Mouse (Mus musculus) left cerebral cortex, adult 18-20 months (tissue): ENCODE measurements around the gene Gfra1. TPM values are rescaled to one million over a fixed set of nuclear protein-coding genes. Genes with fewer than 3 reads are reported as not detected.
A peak's percentile ranks its signal among the peaks of the same experiment; 100 is the strongest.

Experiments
- DNase-seq, 2 experiments: peaks; one replicate each; pipeline ENCODE4 v3.0.0; 2021 to 2022; ENCODE audit warnings: low spot score in 2 of 2, mixed read lengths in 1 of 2
- long read RNA-seq, 2 experiments: library from polyadenylated mRNA; stranded (forward); transcript quantifications; one replicate each; pipeline ENCODE4 v2.0.0; 2021
- total RNA-seq, 2 experiments: library from RNA; stranded (reverse); gene quantifications; 2 replicates each; pipeline ENCODE4 v1.2.3; 2021

Gfra1 gene
- 10 to 100 TPM; 30.8 to 36.6 TPM for total RNA-seq
- long read RNA-seq, experiment 1, full-length matches to known transcripts = 1 of 7 reads
- long read RNA-seq, experiment 1, partial matches to known transcripts = 3 of 7 reads
- long read RNA-seq, experiment 1, other reads (novel, unspliced or antisense) = 3 of 7 reads
- long read RNA-seq, experiment 2, full-length matches to known transcripts = 2 of 4 reads
- long read RNA-seq, experiment 2, partial matches to known transcripts = 0 of 4 reads
- long read RNA-seq, experiment 2, other reads (novel, unspliced or antisense) = 2 of 4 reads

DNA sequence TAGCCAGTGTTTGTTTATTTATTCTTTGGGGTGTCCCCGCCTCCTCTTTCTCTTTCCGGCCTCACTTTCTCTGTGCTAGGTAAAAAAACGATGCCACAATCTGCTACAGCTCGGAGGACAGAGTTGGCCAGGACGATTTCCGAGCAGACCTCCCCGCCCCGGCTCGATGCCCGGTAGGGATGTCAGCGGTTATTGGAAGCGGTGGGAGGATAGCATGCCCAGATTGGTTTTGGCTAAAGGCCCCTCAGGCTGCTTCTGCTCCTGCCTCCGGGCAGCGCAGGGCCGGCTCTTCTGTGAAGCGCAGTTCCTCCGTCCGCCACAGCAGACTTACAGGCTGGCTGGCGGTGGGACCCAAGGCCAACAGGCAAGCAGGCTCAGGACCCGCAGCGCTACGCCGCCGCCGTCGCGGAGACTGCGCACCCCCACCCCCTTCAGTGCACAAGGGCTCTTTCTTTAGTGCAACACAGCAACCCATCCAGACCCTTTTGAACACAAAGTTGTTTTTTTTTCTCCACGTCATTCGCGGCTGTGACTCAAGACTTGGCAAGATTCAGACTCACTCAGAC is at the start of gene Gfra1:
TSS of gene Gfra1 (minus strand) at position 414 of the 566 bp plus-strand sequence.
- peak; percentile 26 to 49 for DNase-seq

DNA sequence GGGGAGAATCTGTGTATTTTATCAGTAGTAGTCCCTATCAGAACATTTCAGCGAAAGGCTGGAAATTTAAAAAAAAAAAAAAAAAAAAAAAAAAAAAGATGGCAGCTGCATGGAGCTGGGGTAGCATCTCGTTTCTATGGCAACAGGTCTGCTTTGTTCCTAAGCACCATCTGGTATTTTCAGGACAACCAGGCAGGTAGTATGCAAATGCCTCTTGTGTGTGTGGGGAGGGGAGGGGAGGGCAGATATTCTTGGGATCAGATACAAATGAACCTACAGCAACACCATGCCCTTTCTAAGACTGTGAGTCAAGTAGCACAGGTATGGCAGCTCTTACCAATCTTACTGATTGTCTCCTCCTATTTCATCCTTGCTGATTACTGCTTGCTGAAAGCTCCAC is 44.3 kb upstream of the Gfra1 start:
- no peak for DNase-seq

DNA sequence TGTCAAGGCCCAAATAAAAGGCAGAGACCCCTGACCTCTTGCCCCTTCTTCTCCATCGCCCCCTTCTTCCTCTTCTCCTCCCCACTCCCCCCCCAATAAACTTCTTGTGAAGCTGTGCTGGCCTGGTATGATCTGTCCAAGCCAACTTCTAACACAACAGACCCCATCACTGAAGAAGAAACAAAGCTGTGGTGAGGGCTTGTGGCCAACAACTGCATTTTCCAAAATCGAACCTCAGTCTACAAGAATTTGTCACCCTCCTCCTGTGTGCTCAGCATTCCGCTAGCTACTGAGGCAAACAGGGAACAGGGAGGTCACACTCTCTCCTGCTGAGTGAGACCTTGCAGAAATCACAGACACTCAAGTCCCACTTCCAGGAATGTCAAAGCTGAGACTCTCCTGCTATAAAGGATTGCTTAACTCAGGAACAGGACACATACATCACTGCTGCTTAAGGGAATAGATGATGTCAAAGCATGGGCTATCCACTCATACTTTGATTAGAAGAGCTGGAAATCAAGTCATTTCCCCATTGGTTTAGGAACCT is 43.8 kb upstream of the Gfra1 start:
- no peak for DNase-seq

DNA sequence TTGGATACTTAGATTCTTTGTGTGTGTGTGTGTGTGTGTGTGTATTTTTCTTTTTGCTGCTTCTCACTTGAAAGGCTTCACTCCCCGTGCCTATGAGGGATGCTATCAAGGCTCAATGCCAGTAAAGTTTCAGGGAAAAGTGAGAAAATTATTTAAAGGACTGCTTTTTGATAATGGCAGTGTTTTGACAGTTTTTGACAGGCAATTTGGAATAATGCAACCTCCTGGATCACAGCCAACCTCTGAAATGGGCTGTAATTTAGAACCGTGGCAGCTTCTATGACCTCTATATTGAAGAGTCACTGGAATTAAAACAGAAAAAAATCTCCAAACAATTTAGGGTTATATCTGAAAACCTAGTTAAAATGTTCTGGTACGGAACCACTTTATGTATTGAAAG is 41.4 kb upstream of the Gfra1 start:
- no peak for DNase-seq

DNA sequence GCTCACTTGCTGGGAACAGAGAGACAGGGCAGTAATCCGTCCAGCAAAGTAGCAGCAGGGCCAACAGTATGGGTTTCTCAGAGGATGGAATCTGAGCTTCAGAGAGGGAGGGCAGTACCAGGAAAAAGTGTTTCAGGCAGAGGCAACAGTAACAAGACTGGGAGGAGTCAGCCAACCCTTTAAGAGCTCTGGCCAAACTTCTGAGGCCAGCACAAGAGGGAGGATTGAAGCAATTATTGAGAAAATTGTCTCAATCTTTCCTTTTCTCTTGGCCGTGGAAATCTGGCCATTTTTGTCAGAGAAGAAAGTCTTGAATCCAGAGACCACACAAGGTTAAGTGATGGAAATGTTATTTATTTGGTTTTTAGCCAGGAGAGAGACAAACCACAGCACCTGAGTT is 31.0 kb upstream of the Gfra1 start:
- no peak for DNase-seq

DNA sequence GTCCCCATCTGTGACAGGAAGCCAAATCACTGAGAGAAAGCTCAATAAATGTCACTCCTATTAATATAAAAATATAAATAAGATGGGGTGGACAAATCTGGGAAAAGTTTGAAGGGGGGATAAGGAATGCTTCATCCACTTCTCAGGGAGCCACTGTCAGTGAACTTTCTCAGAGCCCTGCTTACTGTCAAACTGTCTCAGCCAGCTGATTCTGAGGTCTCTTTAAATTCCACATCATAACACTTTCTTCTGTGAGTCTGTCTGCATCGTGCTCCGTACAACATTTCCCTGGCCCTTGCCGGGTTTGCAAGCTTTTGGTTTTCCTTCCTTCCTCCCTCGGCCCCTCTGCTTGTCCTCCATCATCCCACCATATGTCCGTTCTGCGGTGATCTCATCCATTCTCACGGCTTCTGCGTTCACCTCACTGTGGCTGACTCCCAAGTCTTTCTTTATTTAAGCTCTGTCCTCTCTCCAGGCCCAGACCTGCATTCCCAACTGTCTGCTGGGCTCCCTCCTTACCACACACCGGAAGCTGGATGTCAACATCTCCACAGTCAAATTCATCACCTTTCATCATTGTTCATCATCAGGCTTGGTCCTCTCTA is 26.8 kb upstream of the Gfra1 start:
- DNase-seq = no peak

DNA sequence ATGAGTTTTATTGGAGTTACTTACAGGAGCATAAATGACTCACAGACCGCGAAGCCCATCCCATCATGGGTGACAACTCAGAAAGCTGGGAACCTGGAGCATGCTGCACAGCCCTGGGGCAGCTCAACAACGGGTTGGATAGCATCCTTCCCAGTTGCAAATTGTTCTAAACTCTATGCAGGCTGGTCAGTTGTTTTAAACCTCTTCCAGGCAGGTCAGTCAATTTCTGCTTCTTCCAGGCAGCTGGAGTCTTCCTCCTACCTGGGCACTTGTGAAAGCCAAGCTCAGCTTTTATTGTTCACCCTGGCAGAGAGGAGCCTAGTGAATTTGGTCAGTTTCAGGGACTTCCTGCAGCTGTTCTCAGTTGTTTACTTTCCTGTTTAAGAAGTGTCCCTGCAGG is 18.5 kb upstream of the Gfra1 start:
- no peak for DNase-seq

DNA sequence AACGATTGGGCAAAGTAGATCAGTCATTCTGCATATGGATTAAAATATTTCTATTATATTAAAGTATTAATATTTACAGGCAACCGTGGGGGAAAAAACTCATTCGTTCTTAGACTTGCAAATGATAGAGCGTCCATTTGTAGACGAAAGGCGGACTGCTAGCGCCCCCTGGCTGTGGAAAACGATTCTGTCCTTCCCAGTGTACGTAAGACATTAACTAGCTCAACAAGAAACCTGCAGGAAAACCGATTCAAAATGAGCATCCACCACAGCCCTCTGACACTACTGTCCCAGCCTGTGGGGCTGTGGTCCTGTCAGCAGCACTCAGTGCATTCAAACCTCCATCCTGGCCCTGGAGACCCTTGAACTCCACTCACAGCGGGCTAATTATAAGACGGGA is 13.7 kb upstream of the Gfra1 start:
- peak; percentile 90 to 96 for DNase-seq

DNA sequence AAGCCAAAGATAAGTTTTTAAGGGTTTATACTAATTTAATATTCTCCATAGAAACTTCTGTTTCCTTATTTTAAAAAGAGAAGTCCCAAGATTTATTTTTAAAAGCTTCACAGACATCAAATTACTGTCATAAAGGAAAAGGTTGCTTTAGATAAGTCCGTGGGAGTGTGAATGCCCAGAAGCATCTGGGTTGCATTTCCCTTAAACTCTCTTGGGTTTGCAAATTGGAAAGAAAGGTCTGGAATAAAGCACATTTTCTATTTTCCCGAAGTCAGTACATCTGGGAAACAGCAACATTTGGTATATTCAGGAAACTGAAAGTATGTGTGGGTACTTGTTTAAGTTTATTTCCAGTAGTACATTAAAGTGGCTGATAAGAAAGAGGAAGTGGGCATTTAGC is 12.6 kb upstream of the Gfra1 start:
- no peak for DNase-seq

DNA sequence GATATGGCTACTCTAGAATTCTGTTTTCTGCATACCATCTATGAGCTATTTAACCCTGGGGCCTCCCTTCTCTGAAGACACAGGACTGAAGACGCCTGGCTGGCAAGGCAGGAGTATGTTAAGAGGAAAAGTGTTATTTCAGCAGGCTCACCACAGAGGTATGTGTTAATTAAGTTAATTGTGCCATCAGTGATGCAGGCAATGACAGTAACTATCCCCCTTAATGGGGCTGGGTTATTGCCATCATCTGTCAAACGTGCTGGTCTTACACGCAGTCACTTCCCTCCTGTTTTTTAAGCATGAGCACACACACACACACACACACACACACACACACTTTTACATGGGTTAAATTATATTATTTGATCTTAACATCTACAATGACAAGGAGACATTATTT is 8.0 kb upstream of the Gfra1 start:
- no peak for DNase-seq

DNA sequence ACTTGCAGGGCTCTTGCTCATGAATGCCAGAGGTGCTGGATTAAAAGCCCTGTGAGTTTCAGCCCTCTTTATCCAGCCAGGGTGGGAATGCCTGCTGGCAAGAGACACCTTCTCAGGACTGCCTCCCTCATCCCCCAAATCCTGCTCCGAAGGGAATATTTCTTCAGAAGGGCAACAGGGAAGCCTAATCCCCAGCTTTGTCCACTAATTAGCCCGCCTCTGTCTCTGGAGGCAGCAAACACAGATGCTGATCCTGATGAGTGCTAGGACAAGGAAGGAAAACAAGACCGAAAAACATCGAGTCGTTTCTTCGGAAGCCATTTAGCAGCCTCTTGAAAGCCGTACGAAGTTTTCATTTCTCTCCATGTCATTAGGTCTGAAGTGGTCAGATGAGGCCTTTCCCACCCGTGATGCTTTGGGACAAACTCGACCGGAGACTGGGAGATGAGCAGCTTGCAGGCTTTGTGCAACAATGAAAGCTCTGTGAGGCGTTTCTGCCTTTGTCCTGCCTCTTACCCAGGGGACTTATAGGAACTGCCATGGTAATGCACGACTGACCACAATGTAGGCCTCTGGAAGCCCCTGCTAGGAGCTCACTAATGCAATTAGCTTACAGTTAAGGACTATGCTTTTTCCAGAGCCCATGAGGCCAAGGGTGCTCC is 4.8 kb upstream of the Gfra1 start:
- DNase-seq = no peak

DNA sequence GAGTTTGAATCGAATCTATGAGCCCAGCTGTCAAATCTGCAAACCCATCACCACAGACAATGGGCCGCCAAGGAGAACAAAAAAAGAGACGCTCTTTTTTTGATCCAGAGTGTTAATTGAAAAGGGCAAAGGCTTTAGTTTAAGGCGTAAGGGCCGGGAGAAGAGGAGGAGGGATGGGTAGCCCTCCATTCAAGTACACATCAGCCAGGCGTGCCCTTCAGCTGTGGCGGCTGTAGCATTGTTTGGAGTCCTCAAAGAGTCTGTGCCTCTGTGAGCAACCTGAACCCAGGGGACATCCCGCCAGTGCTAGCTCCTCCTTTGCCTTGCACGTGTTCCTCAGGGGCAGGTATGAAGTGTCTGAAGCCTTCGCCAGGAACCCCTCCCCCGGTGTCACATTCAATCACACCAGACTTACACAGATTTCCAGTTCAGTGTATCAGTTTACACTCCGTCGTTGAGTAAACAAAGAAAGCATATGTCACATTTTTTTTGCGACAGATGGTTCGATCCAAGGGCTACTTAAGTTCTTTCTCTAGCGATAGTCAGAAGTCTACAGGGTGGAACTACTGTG is 867 bp upstream of the Gfra1 start:
- no peak for DNase-seq

DNA sequence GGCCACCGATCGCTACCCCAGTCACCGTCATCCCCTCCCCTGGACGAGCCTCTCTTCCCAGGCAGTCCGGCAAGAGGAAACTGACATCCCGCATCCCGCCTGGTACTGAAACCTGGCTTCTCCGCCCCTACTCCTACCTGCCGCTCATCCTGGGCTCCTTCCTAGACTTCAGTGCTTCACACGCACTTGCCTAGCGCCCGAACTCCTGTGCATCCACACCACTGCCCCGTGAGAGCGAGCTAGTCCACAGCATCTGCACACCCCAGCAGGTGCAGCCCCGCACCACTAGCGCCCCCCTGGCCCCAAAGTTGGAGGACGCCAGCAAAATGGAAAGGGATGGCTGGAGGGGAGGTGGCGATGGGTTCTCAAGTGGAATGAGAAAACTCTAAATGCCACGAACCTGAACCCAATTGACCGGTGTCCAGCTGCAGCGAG is 631 bp downstream of the Gfra1 start:
- DNase-seq = peak in 1 of 2 experiments; percentile 45

DNA sequence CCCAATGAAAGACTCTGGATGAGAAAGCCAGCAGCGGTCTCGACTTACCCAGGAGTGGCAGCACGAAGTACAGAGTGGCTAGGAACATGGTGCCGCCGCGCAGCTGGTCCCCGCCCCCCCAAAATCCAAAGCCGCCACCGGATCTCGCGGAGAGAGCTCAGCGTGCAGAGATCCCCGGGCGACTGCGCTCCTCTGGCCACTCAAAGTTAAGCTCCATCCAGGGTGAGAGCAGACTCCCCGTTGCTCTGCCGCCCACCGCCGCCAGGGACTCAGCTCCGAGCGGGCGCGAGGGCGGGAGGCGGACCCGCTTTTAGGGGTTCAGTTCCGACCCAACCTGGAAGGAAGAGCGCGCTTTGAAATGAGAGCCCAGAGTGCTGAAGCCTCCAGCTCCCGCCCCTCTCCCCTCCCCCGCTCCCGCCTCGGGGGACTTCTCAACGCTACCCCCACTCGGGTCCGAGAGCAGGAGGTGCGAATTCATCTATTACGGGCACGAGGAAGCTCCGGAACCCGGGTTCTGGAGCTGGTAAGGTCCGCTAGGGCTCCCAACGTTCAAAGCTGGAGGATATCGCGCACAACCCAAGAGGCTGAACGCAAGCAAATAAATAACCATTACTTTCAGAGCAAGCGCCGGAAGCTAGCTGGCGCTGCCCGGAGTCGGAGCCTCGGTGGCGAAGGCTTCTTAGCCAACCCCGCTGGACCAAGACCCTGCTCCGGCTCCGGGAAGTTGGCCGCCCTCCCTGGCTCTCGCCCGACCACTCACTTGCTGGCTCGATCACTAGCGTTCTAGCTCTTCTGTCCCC is 1.2 kb downstream of the Gfra1 start:
- DNase-seq = peak; percentile 43 to 57

DNA sequence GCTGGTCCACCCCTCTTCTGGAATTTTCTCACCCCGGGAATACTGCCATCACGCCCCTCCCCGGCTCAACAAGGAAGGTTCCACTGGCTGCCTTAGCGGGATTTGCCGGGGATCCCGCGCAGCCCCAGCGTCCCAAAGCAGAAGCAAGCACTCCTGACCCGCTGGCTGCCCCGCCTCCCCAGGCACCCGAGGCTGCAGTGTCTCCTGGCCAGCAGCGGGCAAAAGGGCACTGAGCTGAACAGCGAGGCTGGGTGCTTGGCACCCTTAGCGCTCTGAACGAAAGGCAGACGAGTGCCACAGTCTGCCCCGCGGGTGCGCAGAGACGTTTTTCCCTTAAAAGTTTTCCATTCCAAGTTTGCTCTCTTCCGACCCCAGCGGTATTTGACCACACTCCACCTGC is 2.1 kb downstream of the Gfra1 start:
- peak in 1 of 2 experiments; percentile 10 for DNase-seq

DNA sequence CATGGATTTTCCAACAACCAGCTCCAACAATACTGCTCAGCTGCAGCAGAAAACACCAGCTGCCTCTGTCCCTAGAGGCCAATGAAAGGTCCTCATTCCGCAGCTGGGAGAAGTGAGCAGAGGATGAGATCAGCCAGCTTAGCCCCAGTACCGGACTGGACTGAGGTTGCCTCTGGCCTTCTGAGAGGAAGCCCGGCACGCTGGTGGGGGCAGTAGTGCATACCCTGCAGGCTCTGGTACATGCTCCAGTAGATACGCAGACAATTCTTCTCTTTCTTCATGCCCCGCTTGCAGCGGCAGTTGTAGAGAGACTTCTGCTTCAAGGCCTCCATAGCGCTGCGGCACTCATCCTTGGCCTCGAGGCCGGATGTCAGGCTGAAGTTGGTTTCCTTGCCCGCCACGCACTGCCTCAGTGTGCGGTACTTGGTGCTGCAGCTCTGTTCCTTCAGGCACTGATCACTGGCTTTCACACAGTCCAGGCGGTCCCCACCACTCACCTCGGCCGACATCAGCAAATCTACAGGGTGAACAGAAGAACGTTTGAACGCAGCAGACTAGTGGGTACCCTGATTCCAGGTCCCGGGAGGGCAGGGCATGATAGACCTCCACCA is 2.7 kb downstream of the Gfra1 start:
- no peak for DNase-seq

DNA sequence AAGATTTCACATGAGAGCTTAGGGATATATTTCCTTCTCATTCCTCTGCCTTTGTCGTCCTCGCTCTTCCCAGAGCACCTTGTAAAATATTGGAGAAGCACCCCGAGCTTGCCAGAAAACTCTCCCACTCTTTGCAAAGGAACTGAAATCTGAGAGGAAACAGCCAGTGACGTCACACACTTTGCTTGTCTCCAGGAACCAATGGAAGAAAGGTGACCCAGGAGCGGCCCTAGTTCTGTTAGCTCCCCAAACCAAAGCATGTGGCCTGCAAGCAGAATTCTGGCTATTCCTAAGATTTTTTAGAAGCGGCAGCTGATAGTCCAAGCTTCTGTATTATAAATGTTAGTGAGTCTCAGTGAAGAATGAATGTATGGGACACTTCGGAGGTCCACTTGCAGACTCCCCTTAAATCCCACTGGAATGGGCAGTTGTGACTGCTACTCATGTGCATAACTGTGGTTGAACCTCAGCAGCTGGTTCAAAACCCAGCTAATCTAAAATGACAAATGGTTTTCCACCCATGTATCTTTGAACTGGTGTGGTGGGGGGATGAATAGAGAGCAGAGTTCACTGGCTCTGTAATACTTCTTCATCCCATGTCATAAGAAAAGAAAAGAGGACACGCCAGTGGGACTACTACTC is 3.4 kb downstream of the Gfra1 start:
- DNase-seq = no peak

DNA sequence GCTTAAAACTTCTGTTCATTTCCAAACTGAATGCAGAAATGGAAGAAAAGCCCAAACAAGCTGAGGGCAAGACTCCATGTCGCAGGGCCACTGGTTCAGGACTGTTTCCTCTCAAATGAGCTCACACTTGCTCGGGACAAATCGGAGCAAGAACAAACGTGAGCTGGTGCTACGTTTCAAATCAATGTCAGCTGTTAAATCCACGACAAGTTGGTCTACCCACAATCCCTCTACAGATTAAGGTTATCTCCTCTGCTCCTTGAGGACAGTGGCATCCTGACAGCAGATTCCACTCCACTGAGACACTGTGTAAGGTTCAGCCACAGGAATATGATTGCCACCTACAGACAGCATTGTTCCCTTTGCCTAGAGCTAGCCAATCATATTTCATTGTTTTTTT is 4.4 kb downstream of the Gfra1 start:
- no peak for DNase-seq

DNA sequence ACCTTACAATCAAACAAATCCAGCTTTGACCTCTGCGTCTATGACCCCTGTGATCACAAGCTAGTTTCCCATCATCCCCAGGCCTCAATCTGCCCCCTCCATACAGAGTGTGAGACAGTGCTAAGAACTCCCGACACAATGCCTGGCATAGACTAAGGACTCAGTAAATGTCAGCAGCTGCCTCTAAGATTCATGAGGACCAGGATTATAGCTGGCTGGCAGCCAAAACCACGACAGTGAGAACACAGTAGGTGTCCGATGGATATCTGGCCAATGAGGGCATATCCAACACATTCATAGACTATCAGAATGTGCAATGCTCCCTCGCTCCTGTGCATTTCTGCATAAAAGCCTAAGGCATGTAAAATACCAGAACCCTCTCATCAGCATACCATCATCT is 5.0 kb downstream of the Gfra1 start:
- DNase-seq = no peak
